Mouse (Mus musculus) stomach, adult 2 months (tissue): ENCODE results near the gene Ranbp3l. TPM values are rescaled to one million over a fixed set of nuclear protein-coding genes. Genes with fewer than 3 reads are reported as not detected.

Source experiments
- polyA plus RNA-seq: library from polyadenylated mRNA; depleted of rRNA; stranded (reverse); fragments of >200 nt; gene quantifications from 2 replicates; pipeline ENCODE4 v1.2.3, GENCODE M21; 2012; rRNA removed

The Ranbp3l gene
- 0.09 TPM in 1 of 2 replicates, not detected in the other for polyA plus RNA-seq

DNA sequence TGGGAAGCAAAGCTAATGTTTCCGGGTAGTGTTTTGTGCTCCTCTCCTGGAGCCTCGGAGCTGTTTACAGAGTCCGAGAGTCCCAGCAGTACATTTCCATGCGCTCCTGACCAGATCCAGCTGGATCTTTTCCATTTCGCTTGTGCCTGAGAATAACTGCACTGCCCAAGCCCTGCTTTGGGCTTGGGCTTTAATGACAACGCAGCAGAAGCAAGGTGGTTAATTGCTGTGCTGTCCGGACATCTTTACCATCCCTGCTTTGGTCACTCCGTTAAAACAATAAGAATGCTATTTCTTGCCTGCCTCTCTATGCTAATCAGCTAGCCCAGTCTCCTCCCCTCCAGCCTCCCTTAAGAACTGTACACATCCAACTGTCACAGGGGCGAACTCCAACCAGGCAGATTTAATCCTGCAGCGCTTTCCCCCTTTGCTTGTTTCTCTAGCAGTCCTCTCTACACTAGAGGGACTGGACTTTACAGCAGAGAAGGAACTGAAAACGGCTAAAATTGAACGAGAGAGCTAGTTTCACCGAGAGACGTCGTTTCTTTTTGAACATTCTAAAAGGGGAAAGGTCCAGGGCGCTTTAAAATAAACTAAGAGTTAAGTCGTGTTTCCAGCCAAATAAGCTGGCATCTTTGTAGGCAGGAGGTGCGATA lies at the start of gene Ranbp3l:
Gene Ranbp3l, plus strand, starts transcription at position 377 of the 656 bp plus-strand sequence.

GRCm38 (mm10) chr15:9070912-9071555 lies 103.3 kb downstream of the Ranbp3l start, which contains the start of gene Nadk2:
TSS of gene Nadk2 (plus strand) at chr15:9071260.

Other genes starting within 250 kb of the Ranbp3l start
- 1.2 and 3.4 TPM in 2 replicates for gene Nadk2, start 103.3 kb downstream of the Ranbp3l start, polyA plus RNA-seq
- gene Lmbrd2, start 172.6 kb downstream of the Ranbp3l start, polyA plus RNA-seq, result 1.6 and 3.7 TPM in 2 replicates
- gene Skp2, start 187.5 kb downstream of the Ranbp3l start, polyA plus RNA-seq, result 0.22 and 0.29 TPM in 2 replicates